Mouse (Mus musculus) megakaryocyte, embryonic 14.5 days (primary cell): ENCODE measurements around the gene Acpp.

ENCODE experiments used
- FLI1 ChIP-seq: IDR thresholded peaks from 2 replicates; pipeline ENCODE4 v1.6.1; 2012; ENCODE audit warnings: low read length, inconsistent platforms, mixed read lengths
- GATA1 ChIP-seq: IDR thresholded peaks from 3 replicates; pipeline ENCODE4 v1.6.1; 2012; ENCODE audit warnings: mixed read lengths, low read length, inconsistent platforms, borderline replicate concordance

- TF ChIP-seq FLI1 (no peak), GATA1 (no peak)
These were observed 30.8 kb downstream of the Acpp start for GRCm38 (mm10) chr9:104306734-104307133.
